Mouse (Mus musculus) spleen, adult 2 months (tissue): ENCODE measurements around the gene Pcsk4.

ENCODE experiments used
- CTCF ChIP-seq: fragments of 200-500 bp; IDR thresholded peaks from 2 replicates; pipeline ENCODE4 v1.5.1; 2011; ENCODE audit warnings: mild to moderate bottlenecking, inconsistent platforms; ENCODE audit not compliant: insufficient read depth, insufficient read length, insufficient replicate concordance; ENCODE audit errors: extremely low read depth
- POLR2A ChIP-seq: fragments of 200-500 bp; IDR thresholded peaks from 2 replicates; pipeline ENCODE4 v1.6.1; 2011; ENCODE audit warnings: low read depth, low read length, inconsistent platforms

GRCm38 (mm10) chr10:80368392-80368791 lies 39.1 kb upstream of the Pcsk4 start:
- no peak for TF ChIP-seq POLR2A
- TF ChIP-seq CTCF = no peak
